Comparison of ENCODE assay signal across 19 mouse cellular contexts in the genomic region with DNA sequence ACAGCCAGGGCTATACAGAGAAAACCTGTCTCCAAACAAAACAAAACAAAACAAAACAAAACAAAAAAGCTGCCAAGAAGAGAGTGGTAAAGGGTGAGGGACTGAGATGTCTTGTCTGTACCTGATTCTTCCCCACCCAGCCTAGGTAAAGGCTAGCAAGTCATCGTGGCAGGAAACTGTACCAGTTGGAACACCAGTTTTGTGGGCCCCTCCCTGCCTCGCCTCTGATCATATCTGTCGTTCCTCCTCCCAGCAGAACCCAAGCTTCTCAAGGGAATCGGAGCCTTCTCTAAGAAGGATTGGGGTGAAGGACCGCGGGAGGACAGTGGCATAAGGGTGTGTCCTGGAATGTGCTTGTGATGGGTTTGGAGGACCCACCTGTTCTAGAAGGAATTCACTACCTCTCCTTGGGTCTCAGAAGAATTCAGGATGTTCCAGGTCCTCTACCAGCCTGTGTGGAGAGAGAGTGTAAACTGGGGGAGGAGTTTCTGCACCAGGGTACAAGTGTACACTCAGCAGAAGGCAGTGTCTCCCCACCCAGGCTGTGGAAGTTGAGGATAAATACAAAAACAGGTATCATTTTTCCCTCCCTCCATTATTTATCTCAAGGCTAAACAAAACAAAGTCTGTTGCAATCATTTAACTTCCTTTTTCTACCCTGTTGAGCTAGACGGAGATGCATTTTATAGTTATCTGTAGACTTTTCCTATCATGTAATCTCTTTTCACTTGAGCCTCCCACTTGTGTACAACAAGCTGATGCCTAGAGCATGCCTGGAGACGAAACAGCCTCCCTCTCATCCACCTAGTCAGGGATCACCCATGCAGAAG. TPM values are rescaled to one million over a fixed set of nuclear protein-coding genes. Genes with fewer than 3 reads are reported as not detected.
DNase-seq lines count a peak whose midpoint lies in the region; ATAC-seq and TF ChIP-seq lines count a peak whose summit lies in the region.
"Had no signal": no experiment of that assay in that cellular context is flagged by ENCODE, and none has a peak within 500 bp of the region (broad histone marks: within the 10 kb centered on the region; RNA-seq: fewer than 3 reads in every experiment).

No protein-coding gene starts in this region.

- H3K9ac ChIP-seq in ES-E14 (ENCODE audit: insufficient read depth, low read depth, low read length, poor library complexity, severe bottlenecking): no peak overlapping the region
- H3K9ac ChIP-seq in liver, adult 2 months (ENCODE audit: low read depth, low read length): no peak overlapping the region
- H3K9ac ChIP-seq: heart, embryonic 13.5 days; limb, embryonic 13.5 days had no signal

- peaks cover 10% of the 10 kb centered on the region; the same call in 1 of the 2 replicates for H3K79me2 ChIP-seq in liver, adult 2 months (ENCODE audit: control insufficient read depth, insufficient read depth, low read length)

- no peak for TF ChIP-seq CTCF in liver, adult 2 months (IDR thresholded peaks at IDR 0.05; ENCODE audit: low read depth, low read length)

- peaks cover 20% of the 10 kb centered on the region for H3K36me3 ChIP-seq in ES-E14 (ENCODE audit: control insufficient read depth, insufficient read depth, low read length, poor library complexity, severe bottlenecking)
- H3K36me3 ChIP-seq in liver, adult 2 months (ENCODE audit: control insufficient read depth, insufficient read depth, low read length): peaks cover 4% of the 10 kb centered on the region; the same call in 1 of the 2 replicates

- H3K4me3 ChIP-seq in ES-E14 (ENCODE audit: insufficient read depth in 1 of 2, low read depth in 1 of 2, low read length in 2 of 2, poor library complexity in 1 of 2, severe bottlenecking in 1 of 2): no peak overlapping the region
- H3K4me3 ChIP-seq in liver, adult 2 months (ENCODE audit: insufficient read depth, low read depth, low read length): no peak overlapping the region
- H3K4me3 ChIP-seq: heart, embryonic 13.5 days; limb, embryonic 13.5 days had no signal

- H3K27ac ChIP-seq in ES-E14 (ENCODE audit: insufficient read depth, low read depth, low read length, poor library complexity, severe bottlenecking): 0 out of 2 replicates have a peak overlapping the region, but pooled peaks have one; percentile 1
- peak overlapping the region; percentile 25; the same call in 1 of the 2 replicates for H3K27ac ChIP-seq in liver, adult 2 months (replicated peaks; ENCODE audit: insufficient read depth, low read depth, low read length)
- H3K27ac ChIP-seq: heart, embryonic 13.5 days; limb, embryonic 13.5 days had no signal

- peak; percentile 11; the same call in 1 of the 2 replicates for ATAC-seq in megakaryocyte, adult 5-6 weeks (ENCODE audit: poor library complexity, severe bottlenecking)
- no peak for ATAC-seq in CD4-positive, CD25-positive, alpha-beta regulatory T cell, adult 4 months
- no peak for ATAC-seq in megakaryocyte progenitor cell, adult 5-6 weeks (replicated peaks; ENCODE audit: poor library complexity)

- WGBS in liver, adult 2 months: 76% methylated on average over 8 of the region's 8 CpGs

- no peaks in the 10 kb centered on the region for H3K9me3 ChIP-seq in ES-E14 (ENCODE audit: control insufficient read depth, insufficient read depth, low read depth, low read length)
- H3K9me3 ChIP-seq: heart, embryonic 13.5 days; limb, embryonic 13.5 days had no signal

- H3K4me1 ChIP-seq in ES-E14 (ENCODE audit: control insufficient read depth in 2 of 2, insufficient read depth in 2 of 2, low read length in 2 of 2, poor library complexity in 1 of 2): peaks cover 8 to 21% of the 10 kb centered on the region in 2 experiments; a peak in 3 of 4 replicates
- peaks cover 4% of the 10 kb centered on the region for H3K4me1 ChIP-seq in liver, adult 2 months (ENCODE audit: control insufficient read depth, insufficient read depth, low read length)

- DNase-seq in ES-E14 (ENCODE audit: low read depth, low spot score) (no peak), R1 (ENCODE audit: low read depth, low spot score) (peak; percentile 80)
- DNase-seq in liver, adult 2 months (ENCODE audit: extremely low read depth, low read depth, low spot score): no peak
- no peak for DNase-seq in thymus, postnatal 36 days
- DNase-seq: adrenal gland, adult 2 months; cerebellum, adult 9-11 months; gastrocnemius, postnatal 25 days; heart, postnatal 4 days; midbrain, embryonic 14.5 days; thymus, postnatal 14 days had no signal

- no peak for TF ChIP-seq POLR2A in liver, adult 2 months (IDR thresholded peaks at IDR 0.05; ENCODE audit: extremely low read depth, insufficient read depth, low read length)

- H3K27me3 ChIP-seq in liver, adult 2 months (ENCODE audit: control insufficient read depth, insufficient read depth, low read length): no peaks in the 10 kb centered on the region
- H3K27me3 ChIP-seq: CH12.LX; heart, embryonic 13.5 days; limb, embryonic 13.5 days had no signal

- in situ Hi-C loops in ES-E14 (cut with MboI; ENCODE audit: low sequenced_read_pairs in 2 of 2, unreplicated experiment in 2 of 2): no loop called here

TF ChIP-seq in ES-E14, 5 proteins besides CTCF, POLR2A, EP300 and RAD21:
- TF ChIP-seq MAFK (IDR thresholded peaks at IDR 0.05; ENCODE audit: insufficient read depth, low read depth, low read length): no peak
- no peak for TF ChIP-seq ZNF384 (IDR thresholded peaks at IDR 0.05; ENCODE audit: low read depth, low read length)
- no peak for TF ChIP-seq ZC3H11A (IDR thresholded peaks at IDR 0.05; ENCODE audit: borderline replicate concordance, low read depth, low read length)
- TF ChIP-seq CHD2 (IDR thresholded peaks at IDR 0.05; ENCODE audit: low read depth, low read length): no peak
- TF ChIP-seq HCFC1 (IDR thresholded peaks at IDR 0.05; ENCODE audit: borderline replicate concordance, insufficient read depth, low read length): no peak

RNA-seq across cellular contexts. Expression of a gene that starts 3.4 kb away (rescaled TPM):
- total RNA-seq in ES-E14 (2012; rRNA removed): 89.9 and 95.7 TPM in 2 replicates
- 8.5 and 10.1 TPM in 2 replicates for total RNA-seq in liver, adult 2 months (2014; rRNA removed)
- 44.3 and 51.4 TPM in 2 replicates for polyA plus RNA-seq in liver, adult 2 months (2012; rRNA removed)
- 49.8 and 64.3 TPM in 2 replicates for total RNA-seq in megakaryocyte, adult 5-6 weeks (2015)
- total RNA-seq in megakaryocyte, adult 5-6 weeks (2017): 34.8 and 35.1 TPM in 2 replicates
- 10 to 100 TPM; 28.3 to 31.4 TPM for polyA plus RNA-seq in CD4-positive, CD25-positive, alpha-beta regulatory T cell, adult 4 months (2017; shearing (Covaris generic))
- total RNA-seq in megakaryocyte progenitor cell, adult 5-6 weeks (2015): 28.2 and 33.0 TPM in 2 replicates
- 17.8 and 25.5 TPM in 2 replicates for total RNA-seq in megakaryocyte progenitor cell, adult 5-6 weeks (2017)

RNA-seq across cellular contexts. Expression of a gene that starts 12.3 kb away (rescaled TPM):
- 0.45 and 1.0 TPM in 2 replicates for total RNA-seq in ES-E14 (2012; rRNA removed)
- total RNA-seq in liver, adult 2 months (2014; rRNA removed): not detected in 2 replicates
- 0.05 TPM in 1 of 2 replicates, not detected in the other for polyA plus RNA-seq in liver, adult 2 months (2012; rRNA removed)
- not detected in 2 replicates for total RNA-seq in megakaryocyte, adult 5-6 weeks (2015)
- not detected in 2 replicates for total RNA-seq in megakaryocyte, adult 5-6 weeks (2017)
- not detected for polyA plus RNA-seq in CD4-positive, CD25-positive, alpha-beta regulatory T cell, adult 4 months (2017; shearing (Covaris generic))
- total RNA-seq in megakaryocyte progenitor cell, adult 5-6 weeks (2015): not detected in 2 replicates
- not detected in 2 replicates for total RNA-seq in megakaryocyte progenitor cell, adult 5-6 weeks (2017)
- total RNA-seq: adrenal gland, adult 2 months; CH12.LX; gastrocnemius, postnatal 25 days; heart, postnatal 4 days; left cerebral cortex, adult 18-20 months had no signal
- polyA plus RNA-seq: heart, embryonic 13.5 days; large intestine, adult 2 months; midbrain, embryonic 14.5 days; spleen, adult 2 months had no signal

RNA-seq across cellular contexts. Expression of a gene that starts 13.4 kb away (rescaled TPM):
- 84.1 TPM in 2 replicates for total RNA-seq in ES-E14 (2012; rRNA removed)
- 0.09 and 0.27 TPM in 2 replicates for total RNA-seq in liver, adult 2 months (2014; rRNA removed)
- 0.11 and 0.21 TPM in 2 replicates for polyA plus RNA-seq in liver, adult 2 months (2012; rRNA removed)
- total RNA-seq in megakaryocyte, adult 5-6 weeks (2015): 26.3 and 37.4 TPM in 2 replicates
- 15.2 and 30.9 TPM in 2 replicates for total RNA-seq in megakaryocyte, adult 5-6 weeks (2017)
- 1 to 10 TPM; 1.5 to 6.7 TPM for polyA plus RNA-seq in CD4-positive, CD25-positive, alpha-beta regulatory T cell, adult 4 months (2017; shearing (Covaris generic))
- 33.9 and 34.8 TPM in 2 replicates for total RNA-seq in megakaryocyte progenitor cell, adult 5-6 weeks (2015)
- total RNA-seq in megakaryocyte progenitor cell, adult 5-6 weeks (2017): 15.0 and 19.2 TPM in 2 replicates

RNA-seq across cellular contexts. Expression of a gene that starts 25.4 kb away (rescaled TPM):
- 101 and 115 TPM in 2 replicates for total RNA-seq in ES-E14 (2012; rRNA removed)
- 1.5 and 2.0 TPM in 2 replicates for total RNA-seq in liver, adult 2 months (2014; rRNA removed)
- polyA plus RNA-seq in liver, adult 2 months (2012; rRNA removed): 5.3 and 6.0 TPM in 2 replicates
- total RNA-seq in megakaryocyte, adult 5-6 weeks (2015): 34.6 and 39.9 TPM in 2 replicates
- 30.8 and 31.9 TPM in 2 replicates for total RNA-seq in megakaryocyte, adult 5-6 weeks (2017)
- 10 to 100 TPM; 17.7 to 18.3 TPM for polyA plus RNA-seq in CD4-positive, CD25-positive, alpha-beta regulatory T cell, adult 4 months (2017; shearing (Covaris generic))
- 4.1 and 4.8 TPM in 2 replicates for total RNA-seq in megakaryocyte progenitor cell, adult 5-6 weeks (2015)
- 3.9 and 4.2 TPM in 2 replicates for total RNA-seq in megakaryocyte progenitor cell, adult 5-6 weeks (2017)

RNA-seq across cellular contexts. Expression of a gene that starts 43.2 kb away (rescaled TPM):
- 139 and 201 TPM in 2 replicates for total RNA-seq in ES-E14 (2012; rRNA removed)
- total RNA-seq in liver, adult 2 months (2014; rRNA removed): 137 and 195 TPM in 2 replicates
- 44.6 and 45.2 TPM in 2 replicates for polyA plus RNA-seq in liver, adult 2 months (2012; rRNA removed)
- 385 and 398 TPM in 2 replicates for total RNA-seq in megakaryocyte, adult 5-6 weeks (2015)
- total RNA-seq in megakaryocyte, adult 5-6 weeks (2017): 347 and 441 TPM in 2 replicates
- polyA plus RNA-seq in CD4-positive, CD25-positive, alpha-beta regulatory T cell, adult 4 months (2017; shearing (Covaris generic)): 1,000 to 10,000 TPM; 1,296 to 1,302 TPM
- total RNA-seq in megakaryocyte progenitor cell, adult 5-6 weeks (2015): 345 and 346 TPM in 2 replicates
- total RNA-seq in megakaryocyte progenitor cell, adult 5-6 weeks (2017): 343 and 379 TPM in 2 replicates

Comparison
In these comparisons a context has a peak if more than half of its experiments do, and no peak if none do; other contexts are left out.
1. RNA of a gene that starts 13.4 kb away (total RNA-seq): 84.1 TPM in ES-E14, 15.0 to 34.8 TPM in megakaryocyte progenitor cell, adult 5-6 weeks and 15.2 to 37.4 TPM in megakaryocyte, adult 5-6 weeks; 0.09 to 0.27 TPM in liver, adult 2 months; every median in the first group is over 10 times any median in the second.